Mouse (Mus musculus) frontal cortex, postnatal 36 days (tissue): Measurements from ENCODE around the gene Klhdc8a.

Experiments used
- DNase-seq, 2 experiments: peaks; one replicate each; pipeline ENCODE4 v3.0.0; 2022; ENCODE audit warnings: low spot score in 2 of 2

Klhdc8a gene

DNA sequence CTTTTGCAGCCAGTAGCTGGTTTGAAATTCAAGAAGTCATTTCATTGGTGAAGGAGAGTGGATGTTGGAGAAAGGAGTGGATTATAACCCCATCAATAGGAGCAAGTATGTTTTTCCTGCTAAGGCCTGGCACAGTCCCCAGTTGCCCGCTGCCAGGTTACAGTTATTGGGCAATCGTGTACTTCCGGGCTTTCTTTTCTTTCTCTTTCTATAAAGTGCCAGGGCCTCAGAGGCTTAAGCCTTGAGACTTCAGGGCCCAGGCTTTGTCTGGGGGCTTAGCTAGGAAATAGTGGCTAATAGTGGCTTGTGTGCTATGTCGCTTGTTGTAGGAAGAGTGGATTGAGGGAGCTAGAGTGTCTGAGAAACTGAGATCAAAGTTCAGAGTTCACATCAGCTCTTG, 19.0 kb downstream of the Klhdc8a start:
- DNase-seq = no peak

DNA sequence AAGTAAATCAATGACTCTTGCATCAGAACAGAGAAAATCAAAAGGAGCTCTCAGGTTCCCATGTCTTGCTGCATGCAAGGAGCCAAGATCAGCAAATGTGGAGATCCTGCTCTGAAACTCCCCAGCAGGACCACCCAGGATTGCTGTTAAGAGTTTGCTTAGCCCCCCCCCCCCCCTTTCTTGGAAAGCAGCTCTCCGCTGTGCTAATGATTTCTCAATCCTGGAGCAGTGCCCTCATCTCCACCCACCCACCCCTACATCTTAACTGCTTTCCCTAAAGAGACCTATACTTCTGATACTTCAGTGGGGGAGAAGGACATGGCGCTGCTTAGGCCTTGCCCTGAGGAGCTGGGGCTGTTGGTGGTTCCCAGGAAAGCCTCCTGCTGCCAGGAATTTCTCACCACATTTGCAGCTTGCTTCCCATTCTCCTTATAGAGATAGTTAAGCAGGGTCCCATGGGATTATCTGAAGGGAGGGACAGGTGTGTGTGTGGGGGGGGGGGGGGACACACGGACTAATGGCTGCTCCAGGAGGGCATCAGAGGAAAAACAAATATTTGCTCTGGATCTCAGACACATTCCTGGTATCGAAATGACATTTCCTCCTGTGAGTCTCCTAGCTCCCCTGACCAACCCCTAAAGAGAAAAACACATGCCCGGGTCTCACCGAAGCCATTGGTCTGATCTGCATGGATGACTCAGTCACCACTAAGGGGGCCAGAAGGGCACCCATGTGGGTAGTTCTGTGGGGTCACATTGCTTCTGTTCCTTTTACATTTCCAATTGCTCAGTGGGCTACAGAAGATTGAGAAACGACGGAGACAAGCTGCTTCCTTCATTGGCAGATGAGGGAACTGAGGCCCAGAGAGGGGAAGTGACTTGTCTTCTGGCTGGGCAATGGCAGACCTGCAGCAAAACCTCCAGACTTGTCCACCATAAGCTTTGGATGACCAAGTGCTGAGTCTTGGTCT, 19.8 kb downstream of the Klhdc8a start:
- DNase-seq = no peak

DNA sequence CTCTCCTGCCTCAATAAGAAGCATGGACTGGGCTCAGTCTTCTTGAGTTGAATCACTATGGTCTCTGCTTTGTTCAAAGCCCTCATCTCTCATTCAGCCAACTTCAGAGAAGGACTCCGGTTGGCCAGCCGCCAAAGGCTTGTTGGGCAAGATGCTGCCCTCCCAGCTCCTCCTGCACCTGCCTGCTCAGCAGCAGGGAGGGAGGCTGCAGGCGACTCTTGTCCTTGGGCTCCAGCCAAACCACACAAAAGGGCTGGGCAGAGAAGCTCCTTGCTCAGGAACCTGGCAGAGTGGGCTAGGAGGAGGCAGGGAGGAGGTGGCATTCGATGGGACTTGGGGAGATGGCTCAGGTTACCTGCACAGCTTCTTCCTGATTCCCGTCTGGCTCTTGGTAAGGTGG, 20.8 kb downstream of the Klhdc8a start:
- DNase-seq = no peak

DNA sequence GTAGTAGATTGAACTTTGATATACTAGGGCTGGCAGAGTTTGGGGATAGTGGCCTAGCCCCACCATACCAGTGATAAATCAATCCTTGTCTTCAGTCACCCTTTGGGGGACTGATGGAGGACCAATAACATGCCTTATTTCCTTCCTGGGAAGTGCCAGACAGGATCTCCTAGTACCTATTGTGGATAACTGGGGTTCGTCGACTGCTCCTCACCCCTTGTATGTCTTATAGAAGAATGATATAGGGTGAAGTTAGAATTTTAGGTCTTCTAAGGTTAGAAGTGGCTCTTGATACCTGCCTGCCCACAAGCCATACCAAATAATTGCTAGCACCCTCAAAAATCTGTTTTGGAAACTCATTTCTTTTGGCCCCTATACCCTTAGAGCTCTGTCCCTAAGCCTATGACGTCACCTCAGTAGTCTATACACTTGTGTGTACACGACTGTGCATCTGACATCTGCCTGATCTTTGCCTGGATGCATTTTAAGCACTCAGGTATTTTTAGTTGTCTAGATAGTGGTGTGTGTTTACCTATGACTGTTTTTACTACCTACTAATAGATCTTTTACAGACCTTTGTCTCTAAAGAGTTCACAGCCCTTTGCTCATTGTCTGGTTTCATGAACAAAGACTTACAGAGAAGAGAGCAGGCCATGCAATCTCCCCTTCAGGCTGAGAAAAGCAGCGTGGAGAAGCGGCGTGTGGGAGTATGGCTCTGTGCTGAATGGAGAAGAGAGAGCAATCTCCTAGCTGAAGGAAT, 23.6 kb downstream of the Klhdc8a start:
- DNase-seq = no peak

DNA sequence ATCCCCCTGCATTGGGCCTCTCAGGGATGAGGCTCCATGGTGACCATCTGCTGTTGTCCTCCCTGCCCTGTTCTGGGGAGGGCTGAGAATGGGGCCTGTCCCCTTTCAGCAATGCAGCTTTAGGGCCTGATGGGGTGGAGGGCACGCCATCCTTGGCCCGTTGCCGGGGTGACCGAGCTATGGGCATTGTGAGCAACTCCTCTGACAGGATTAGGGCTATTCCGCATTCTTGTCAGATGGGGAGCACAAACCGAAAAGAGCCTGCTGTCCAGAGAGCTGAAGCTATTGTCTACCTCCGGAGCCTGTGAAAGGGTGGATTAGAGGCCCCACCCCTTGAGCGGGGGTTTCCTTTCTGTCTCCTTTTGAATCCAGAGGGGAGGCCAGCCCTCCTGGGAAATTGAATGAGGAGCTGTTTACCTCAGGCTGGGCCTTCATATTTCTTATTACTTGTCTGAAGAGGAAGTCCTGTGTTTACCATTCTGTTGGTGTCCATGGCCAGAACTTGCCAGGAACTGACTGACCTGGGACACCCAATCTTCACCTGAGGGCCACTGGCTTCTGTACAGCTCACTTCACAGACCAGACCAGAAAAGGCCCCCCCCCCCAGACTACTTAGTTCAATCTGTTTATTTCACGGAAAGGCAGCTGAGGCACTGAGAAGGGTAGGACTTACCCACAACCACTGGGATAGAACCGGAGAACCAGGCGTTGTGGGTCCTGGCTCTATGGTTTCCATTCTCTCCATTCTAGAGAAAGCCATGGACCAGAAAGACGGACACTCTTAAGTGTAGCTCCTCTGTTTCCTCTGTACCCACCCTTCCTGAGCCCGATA, 24.5 kb downstream of the Klhdc8a start:
- no peak for DNase-seq

DNA sequence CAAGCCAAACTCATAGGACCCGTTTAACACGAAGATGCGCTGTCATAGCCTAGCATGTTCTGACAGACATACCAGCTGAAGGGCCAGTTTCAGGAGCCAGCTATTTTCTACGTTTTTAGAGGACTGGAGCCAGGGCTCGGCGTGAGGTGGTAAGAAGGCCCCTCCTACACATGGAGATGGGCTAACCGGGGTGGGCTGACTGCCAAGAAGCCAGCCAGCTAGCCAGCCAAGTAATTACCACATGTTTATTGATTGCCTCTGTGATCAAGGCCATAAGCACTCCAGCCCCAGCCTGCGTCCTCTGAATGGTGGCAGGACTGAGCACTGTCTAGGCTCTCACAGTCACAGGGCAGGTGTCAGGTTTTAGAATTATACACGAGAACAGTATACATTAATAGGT, 28.4 kb downstream of the Klhdc8a start:
- no peak for DNase-seq

DNA sequence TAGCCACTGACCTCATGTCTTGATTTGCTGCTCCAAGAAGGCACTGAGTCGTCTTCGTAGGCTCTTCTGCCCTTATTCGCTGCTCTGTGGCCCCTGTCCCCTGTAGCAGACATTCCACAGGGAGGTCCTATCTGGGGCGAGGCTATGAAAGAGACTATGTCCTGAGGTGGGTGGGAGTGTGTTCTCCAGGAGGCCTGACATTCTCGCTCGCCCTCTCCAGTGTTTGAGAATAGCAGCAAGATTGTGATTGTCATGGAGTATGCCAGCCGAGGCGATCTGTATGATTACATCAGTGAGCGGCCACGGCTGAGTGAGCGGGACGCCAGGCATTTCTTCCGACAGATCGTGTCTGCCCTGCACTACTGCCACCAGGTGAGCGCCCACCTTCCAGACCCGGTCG, 29.1 kb downstream of the Klhdc8a start:
- no peak for DNase-seq

DNA sequence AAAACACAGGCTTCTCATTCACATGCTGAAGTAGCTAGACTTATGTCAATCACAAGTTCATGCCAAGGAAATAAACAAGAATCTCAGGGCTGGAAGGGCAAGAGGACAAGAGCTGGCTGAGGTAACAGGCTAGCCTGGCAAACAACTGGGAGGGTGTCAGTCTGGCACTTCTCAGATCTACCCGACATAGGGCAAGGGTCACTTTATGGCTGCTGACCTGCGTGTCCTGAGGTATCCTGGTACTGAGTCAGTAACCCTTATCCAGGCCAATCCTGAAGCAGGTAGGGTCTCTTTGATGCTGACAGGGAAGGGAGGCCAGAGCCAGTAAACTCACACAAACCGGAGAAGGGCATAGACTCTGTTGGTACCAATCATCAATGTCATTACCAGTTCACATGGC, 30.1 kb downstream of the Klhdc8a start:
- DNase-seq = no peak

DNA sequence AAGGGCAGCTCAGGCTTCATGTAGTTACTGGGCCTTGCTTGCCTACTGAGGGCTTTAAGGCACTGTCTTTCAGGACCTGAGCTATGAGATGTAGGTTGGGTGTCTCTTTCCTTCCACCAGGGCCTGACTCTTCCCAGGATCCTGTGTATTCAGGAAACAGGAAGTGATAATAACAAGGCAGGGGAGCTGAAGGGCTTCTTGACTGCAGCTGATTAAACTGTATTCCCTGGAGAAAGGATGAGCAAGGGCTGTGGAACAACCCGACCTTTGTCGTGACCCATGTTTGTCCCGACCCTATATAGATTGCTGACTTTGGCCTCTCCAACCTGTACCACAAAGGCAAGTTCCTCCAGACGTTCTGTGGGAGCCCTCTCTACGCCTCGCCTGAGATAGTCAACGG, 31.2 kb downstream of the Klhdc8a start:
- DNase-seq = no peak

DNA sequence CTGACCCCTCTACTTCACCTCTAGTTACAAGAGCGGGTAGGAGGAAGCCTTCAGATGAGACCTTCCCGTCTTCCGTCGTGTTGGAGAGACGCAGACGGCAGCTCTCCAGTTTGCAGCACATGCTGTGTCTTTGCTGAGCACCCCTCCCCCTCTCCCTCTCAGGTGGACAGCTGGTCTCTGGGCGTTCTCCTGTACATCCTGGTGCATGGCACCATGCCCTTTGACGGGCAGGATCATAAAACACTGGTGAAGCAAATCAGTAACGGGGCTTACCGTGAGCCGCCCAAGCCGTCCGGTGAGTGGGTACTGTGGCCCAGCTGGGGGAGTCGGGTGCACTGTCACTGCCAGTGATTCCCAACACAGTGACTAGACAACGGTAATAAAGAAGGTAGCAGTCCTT, 32.0 kb downstream of the Klhdc8a start:
- no peak for DNase-seq

DNA sequence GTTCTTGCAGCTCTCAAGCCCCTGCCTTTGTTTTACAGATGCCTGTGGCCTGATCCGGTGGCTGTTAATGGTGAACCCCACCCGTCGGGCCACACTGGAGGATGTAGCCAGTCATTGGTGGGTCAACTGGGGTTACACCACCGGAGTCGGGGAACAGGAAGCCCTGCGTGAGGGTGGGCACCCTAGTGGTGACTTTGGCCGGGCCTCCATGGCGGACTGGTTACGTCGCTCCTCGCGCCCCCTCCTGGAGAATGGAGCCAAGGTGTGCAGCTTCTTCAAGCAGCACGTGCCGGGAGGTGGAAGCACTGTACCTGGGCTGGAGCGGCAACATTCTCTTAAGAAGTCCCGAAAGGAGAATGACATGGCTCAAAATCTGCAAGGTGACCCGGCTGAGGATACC, 32.9 kb downstream of the Klhdc8a start:
- DNase-seq = no peak

DNA sequence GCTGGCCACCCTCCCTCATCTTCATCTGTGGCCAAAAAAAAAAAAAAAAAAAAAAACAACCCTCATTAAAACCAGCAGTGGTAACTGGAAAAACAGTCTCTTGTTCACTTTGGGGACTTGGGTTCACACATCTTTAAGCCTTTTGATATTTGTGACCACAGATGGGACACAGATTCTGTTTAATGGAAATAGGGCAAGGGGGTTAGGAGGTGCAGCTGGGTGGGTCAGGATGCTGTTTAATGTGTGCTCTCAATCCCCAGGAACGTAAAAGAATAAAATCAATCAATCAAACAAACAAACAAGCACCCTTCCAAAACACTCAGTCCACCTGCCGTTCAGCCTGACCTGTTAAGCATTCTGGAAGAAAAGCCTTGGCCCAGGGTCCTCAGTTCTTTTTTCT, 34.8 kb downstream of the Klhdc8a start:
- DNase-seq = no peak

DNA sequence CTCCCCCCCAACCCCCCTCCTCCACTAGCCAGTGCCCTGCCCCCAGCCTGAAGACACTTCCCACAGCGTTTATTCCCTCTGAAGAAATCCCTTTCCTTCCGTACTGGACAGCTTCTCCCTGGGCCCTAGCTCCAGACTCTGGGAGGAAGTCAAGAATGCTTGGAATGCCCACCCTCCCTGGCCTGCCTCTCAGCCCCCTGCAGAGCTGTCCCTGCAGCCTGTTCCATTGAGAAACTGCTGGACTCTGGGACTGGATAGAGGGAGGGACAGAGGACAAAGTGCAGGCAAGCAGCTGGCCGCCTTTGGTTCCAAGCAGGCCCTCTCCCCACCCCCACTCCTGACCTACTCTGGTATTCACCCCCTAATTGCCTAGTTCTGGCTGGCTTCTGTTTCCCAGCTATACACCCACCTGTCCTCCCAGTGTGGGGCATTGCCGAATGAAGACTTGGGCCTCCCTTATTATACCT, 35.3 kb downstream of the Klhdc8a start:
- DNase-seq = peak in 1 of 2 experiments; percentile 15

DNA sequence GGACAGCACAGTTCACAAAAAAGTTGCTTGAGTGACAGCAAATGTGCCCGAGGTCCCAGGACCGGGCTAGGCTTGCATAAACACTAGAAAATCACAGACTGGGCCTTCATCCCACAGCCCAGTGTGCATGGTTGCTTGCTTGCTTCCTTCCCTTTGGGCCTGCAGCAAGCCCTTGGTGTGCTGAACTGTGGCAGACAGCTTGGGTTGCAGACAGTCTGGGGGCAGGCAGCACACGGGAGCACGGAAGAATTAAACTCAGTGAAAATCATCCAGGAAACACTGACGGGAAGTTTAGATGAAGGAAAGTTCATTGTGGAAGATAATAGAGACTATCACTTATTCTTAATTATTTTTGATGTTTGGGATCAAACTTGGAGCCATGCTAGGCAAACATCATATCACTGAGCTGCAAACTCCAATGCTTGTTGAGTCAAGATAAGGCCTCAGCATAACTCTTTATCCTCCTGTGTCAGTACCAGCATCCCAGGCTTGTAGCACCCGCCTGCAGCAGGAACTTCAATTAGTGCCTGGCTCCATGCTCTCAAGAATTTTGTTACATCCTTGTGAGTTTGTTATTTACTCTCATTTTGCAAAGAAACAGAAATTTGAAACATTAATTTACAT, 35.9 kb downstream of the Klhdc8a start:
- no peak for DNase-seq

DNA sequence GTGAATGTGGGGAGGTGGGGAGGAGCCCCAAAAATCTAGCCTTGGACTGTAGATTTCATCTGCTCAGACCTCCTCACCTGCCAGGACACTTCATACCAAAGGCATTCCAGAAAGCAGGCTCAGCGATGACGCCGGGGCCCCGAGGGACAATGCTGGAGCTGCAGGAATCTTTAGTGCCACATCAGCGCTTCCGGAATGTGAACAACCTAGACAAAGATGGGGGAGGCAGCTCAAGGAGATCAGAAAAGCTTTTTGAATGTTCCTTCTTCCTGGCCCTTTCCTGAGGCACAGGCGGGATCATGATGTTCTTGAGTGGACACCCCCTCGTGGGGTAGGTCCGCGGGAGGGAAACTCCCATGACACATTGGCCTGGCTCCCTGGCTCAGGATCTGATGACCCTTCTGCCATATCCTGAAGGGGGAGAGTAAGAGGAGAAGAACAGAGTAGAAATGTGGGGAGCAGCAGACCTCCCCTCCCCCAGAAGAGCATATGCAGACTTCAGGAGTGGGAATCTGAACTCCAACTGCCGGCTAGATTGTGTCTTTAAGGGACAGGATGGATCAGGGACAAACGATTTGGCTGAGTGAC, 37.0 kb downstream of the Klhdc8a start:
- no peak for DNase-seq

DNA sequence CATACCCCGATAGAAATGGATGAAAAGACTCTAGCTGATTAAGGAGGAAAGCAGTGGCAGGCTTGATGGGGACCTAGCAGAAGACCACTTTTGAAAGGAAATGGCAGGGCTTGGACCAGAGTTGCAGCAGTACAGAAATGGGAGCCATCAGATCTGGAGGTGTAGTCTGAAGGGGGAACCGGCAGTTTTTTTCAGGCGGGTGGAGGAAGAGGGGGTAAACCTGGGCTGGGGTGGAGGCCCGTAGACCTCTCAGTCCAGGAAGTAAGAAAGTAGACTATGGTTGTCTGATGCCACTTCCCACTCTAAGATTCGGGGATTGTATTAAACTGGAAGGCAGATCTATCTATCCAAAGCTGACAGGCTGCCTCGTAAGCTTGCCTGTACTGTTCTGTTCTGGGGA, 38.5 kb downstream of the Klhdc8a start:
- DNase-seq = no peak

DNA sequence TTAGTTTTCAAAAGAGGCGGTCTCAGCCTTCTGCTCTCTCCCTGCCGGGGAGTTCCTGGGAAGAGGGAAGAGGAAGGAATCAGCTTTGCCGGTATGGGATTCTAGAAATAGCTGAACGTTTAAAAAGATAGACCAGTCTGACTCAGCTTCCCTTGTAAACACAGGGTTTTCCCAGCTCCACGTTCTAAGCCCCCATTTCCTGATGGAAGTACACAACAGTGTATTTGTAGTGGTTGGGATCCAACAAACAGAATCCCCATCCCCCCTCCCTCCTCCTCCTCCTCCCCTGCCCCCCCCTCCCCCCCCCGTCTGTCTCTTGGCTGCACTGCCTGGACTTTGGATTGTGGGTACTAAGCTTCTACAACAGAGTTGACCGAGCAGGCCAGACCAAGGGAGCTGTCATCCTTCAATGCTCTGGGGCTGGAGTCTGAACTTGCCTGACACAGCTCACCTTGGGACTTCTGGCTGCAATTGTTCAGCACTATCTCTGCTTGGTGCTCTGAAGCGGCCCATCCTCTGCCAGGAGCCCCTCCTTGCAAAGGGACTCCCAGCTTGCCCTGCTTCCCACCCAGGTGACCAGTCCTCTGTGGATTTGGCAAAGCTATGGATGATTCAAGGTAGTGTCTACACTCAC, 39.7 kb downstream of the Klhdc8a start:
- no peak for DNase-seq

DNA sequence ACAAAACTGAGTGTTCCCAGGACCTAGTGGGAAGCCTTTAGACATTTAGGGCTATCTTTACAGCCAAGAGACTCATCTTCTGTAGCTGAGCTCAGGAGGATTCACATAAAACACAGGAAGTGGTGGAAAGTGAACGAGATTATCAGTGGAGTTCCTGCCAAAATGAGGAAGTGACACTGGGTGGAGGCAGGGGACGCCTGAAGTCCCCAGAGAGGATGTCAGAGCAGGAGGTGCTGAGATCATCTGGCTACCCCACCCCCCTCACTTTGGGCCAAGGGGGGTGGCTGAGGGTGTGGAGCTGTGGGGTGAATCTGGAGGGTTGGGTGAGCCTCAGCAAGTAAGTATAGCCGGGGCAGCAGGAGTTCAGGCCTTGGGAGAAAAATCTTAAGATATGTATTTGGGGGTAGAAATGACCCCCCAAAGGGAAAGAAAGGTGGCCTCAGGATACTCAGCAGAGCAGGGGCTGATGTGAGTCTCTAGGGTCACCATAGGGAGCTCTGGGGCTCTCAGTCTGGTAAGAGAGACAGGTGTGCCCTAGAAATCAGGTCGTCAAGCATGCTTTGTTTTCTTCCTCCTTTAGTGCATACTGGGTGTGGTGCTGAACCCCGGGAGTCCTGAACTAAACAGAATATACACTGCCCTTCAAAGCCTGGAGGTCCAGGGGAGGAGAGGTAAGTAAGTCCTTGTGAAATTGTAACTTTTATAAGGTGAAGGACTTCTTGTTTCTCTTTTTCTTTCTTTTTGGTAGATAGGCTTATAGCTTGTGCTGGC, 43.5 kb downstream of the Klhdc8a start:
- no peak for DNase-seq

DNA sequence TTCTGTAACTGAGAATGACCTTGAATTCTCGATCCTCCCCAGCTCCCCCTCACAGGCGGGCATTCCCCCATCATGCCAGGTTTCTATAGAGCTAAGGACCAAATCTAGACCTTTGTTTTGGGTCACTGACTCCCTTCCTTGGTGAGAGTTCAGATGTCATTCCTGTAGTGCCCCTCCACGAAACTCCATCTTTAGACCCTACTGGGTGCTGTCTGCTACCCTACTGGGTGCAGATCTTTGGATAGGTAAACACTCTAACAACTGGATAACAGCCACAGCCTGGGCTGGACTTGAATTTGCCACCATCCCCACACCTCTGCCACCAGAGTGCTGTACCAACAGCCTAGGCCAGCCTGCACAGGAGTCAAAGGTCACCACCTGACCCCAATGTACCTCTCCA, 44.1 kb downstream of the Klhdc8a start:
- DNase-seq = no peak

DNA sequence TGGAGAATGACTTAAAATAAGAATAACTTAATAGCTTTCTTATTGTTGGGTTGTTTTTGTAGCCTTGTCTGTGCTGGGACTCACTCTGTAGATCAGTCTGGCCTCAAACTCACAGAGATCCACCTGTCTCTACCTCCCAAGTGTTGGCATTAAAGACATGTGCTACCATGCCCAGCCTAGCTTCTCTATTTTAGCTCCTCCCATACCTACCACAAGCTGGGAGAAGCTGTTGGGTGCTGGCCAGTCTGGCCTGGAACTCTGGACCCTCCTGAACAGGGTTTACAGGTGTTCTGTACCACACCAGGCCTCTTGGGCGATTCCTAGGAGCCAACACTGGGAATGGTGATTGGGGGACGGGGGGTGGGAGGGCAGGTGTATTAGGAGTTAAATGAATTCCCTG, 44.8 kb downstream of the Klhdc8a start:
- no peak for DNase-seq
